Mouse (Mus musculus): Measurements from ENCODE around the gene Prkca.

DNA sequence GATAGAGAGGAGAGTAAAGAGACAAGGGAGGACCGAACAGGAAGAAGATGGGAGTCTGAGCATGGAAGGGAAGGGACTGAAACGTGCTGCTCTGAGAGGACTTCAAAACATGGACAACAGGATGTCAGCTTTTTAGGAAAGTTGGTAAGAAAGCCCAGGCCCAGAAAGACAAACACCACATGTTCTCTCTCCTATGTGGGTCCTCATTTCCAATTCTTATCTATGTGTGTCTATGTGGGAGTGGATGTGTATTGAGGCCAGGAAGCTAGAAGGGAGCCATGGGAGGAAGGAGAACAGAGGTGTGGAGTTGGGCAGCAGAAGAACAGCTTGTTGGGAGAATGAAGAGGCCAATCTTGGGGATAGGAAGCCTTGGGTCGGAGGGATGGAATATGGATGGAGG lies 154.4 kb downstream of the Prkca start:
- TF ChIP-seq CTCF (IDR thresholded peaks at IDR 0.05; ENCODE audit: control insufficient read depth, insufficient read depth, insufficient read length) (no peak), MYOD1 (IDR thresholded peaks at IDR 0.05; ENCODE audit: control insufficient read depth, insufficient read length, low read depth) (no peak), USF1 (IDR thresholded peaks at IDR 0.05; ENCODE audit: low read depth) (no peak), MAX (IDR thresholded peaks at IDR 0.05) (no peak)
